Comparison of ENCODE assay signal across 7 mouse cellular contexts in the genomic region with DNA sequence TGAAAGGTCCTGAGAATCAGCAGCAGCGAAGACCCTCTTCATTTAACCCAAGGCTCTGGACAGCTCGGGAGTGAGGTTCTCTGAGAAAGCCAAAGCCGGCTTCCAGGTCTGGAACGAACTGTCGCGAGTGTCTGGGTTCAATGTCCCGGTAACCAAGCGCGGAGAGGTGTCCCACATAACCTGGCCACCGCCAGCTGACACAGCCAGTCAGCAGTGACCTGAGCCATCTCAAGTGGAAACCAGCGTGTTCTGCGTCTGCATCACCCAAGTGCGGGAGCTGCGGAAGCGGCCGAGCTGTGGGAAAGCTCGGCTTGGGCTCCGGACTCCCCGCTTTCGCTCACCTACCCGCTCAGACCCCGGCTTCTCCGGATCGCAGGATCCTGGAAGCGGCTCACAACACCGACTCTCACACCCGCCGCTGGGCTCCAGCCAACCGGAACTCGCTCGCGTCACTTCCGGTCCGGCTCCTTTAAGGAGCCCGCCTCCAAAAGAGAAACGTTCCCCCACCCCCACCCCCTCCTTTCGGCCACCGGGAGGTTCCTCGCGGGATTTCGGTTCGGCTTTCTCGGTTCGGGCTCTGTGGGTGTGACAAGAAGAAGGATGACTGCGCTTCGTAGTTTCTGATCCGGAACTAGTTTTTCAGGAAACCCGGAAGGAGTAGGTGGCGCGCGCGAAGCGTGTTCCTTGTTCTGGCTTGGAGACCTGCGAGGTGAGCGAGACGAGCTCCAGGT. TPM values are rescaled to one million over a fixed set of nuclear protein-coding genes. Genes with fewer than 3 reads are reported as not detected.
DNase-seq lines count a peak whose midpoint lies in the region; ATAC-seq lines count a peak whose summit lies in the region.

A gene (minus strand): TSS at position 442 of the 731 bp plus-strand sequence.
A gene (plus strand): TSS at position 591 of the 731 bp plus-strand sequence.

- peak within 1 kb of the TSS; percentile 89 for H3K9ac ChIP-seq in embryonic facial prominence, embryonic 11.5 days (replicated peaks; ENCODE audit: low read length)
- peak within 1 kb of the TSS; percentile 86 for H3K9ac ChIP-seq in midbrain, embryonic 13.5 days (replicated peaks)

- peak; percentile 91 for ATAC-seq in embryonic facial prominence, embryonic 11.5 days (replicated peaks; ENCODE audit: insufficient number of reproducible peaks, low FRiP score, low TSS enrichment, low read depth)
- ATAC-seq in granulocyte monocyte progenitor cell, adult 5-6 weeks (replicated peaks; ENCODE audit: poor library complexity, severe bottlenecking) = peak; percentile 92
- peak; percentile 96 for ATAC-seq in midbrain, embryonic 13.5 days

- H3K27ac ChIP-seq in embryonic facial prominence, embryonic 11.5 days (replicated peaks; ENCODE audit: low read depth, low read length) = peak within 1 kb of the TSS; percentile 85
- peak within 1 kb of the TSS; percentile 92 for H3K27ac ChIP-seq in limb, embryonic 10.5 days
- peak within 1 kb of the TSS; percentile 88 for H3K27ac ChIP-seq in midbrain, embryonic 13.5 days

- H3K4me3 ChIP-seq in embryonic facial prominence, embryonic 11.5 days (ENCODE audit: low read depth, low read length) = peak within 1 kb of the TSS; percentile 82
- H3K4me3 ChIP-seq in limb, embryonic 10.5 days = peak within 1 kb of the TSS; percentile 86
- peak within 1 kb of the TSS; percentile 72 for H3K4me3 ChIP-seq in midbrain, embryonic 13.5 days (replicated peaks)

- peak within 1 kb of the TSS; percentile 86 for H3K4me2 ChIP-seq in embryonic facial prominence, embryonic 11.5 days (ENCODE audit: low read depth, low read length)
- peak within 1 kb of the TSS; percentile 90 for H3K4me2 ChIP-seq in midbrain, embryonic 13.5 days (replicated peaks)

- WGBS in embryonic facial prominence, embryonic 11.5 days = under 1% methylated on average over 56 of the region's 56 CpGs
- WGBS in limb, embryonic 10.5 days = under 1% methylated on average over 56 of the region's 56 CpGs
- under 1% methylated on average over 56 of the region's 56 CpGs for WGBS in midbrain, embryonic 13.5 days

- H3K36me3 ChIP-seq in embryonic facial prominence, embryonic 11.5 days (replicated peaks; ENCODE audit: control insufficient read depth, insufficient read depth, low read depth, low read length) = no peaks in the 10 kb centered on the region
- peaks cover 31% of the 10 kb centered on the region for H3K36me3 ChIP-seq in limb, embryonic 10.5 days
- no peaks in the 10 kb centered on the region for H3K36me3 ChIP-seq in midbrain, embryonic 13.5 days

- H3K9me3 ChIP-seq in embryonic facial prominence, embryonic 11.5 days (replicated peaks; ENCODE audit: control insufficient read depth, low read length) = no peaks in the 10 kb centered on the region
- no peaks in the 10 kb centered on the region for H3K9me3 ChIP-seq in limb, embryonic 10.5 days (replicated peaks)
- H3K9me3 ChIP-seq in midbrain, embryonic 13.5 days = no peaks in the 10 kb centered on the region

- no peaks in the 10 kb centered on the region for H3K27me3 ChIP-seq in embryonic facial prominence, embryonic 11.5 days (ENCODE audit: control insufficient read depth, insufficient read depth, low read length)
- H3K27me3 ChIP-seq in limb, embryonic 10.5 days (ENCODE audit: low read depth, poor library complexity, severe bottlenecking) = no peaks in the 10 kb centered on the region
- no peaks in the 10 kb centered on the region for H3K27me3 ChIP-seq in midbrain, embryonic 13.5 days

- H3K4me1 ChIP-seq in embryonic facial prominence, embryonic 11.5 days (ENCODE audit: control insufficient read depth, insufficient read depth, low read length) = no peaks in the 10 kb centered on the region
- H3K4me1 ChIP-seq in limb, embryonic 10.5 days = peaks cover 23% of the 10 kb centered on the region
- peaks cover 41% of the 10 kb centered on the region for H3K4me1 ChIP-seq in midbrain, embryonic 13.5 days (replicated peaks)

- DNase-seq in adrenal gland, postnatal 14 days = peak; percentile 97
- peak; percentile 97 for DNase-seq in embryonic facial prominence, embryonic 11.5 days (ENCODE audit: low spot score)
- peak; percentile 93 for DNase-seq in kidney, adult 11 months
- DNase-seq in limb, embryonic 10.5 days (ENCODE audit: low spot score) = peak; percentile 97
- DNase-seq in spleen, adult 12 weeks (ENCODE audit: low spot score) = peak; percentile 83

RNA-seq across cellular contexts. Expression of the first gene that starts in this region (rescaled TPM):
- 118 and 119 TPM in 2 replicates for total RNA-seq in adrenal gland, postnatal 14 days (2021)
- 99.7 and 99.8 TPM in 2 replicates for polyA plus RNA-seq in embryonic facial prominence, embryonic 11.5 days (2014; fragmentation: Nextera tagmentation; extraction: Ambion mirVana)
- total RNA-seq in granulocyte monocyte progenitor cell, adult 5-6 weeks (2014; fragmentation: Nextera tagmentation) = 61.1 and 83.8 TPM in 2 replicates
- 79.1 and 105 TPM in 2 replicates for total RNA-seq in granulocyte monocyte progenitor cell, adult 5-6 weeks (2017)
- polyA plus RNA-seq in limb, embryonic 10.5 days (2016; fragmentation: Nextera tagmentation; extraction: Ambion mirVana) = 88.6 and 97.9 TPM in 2 replicates
- polyA plus RNA-seq in midbrain, embryonic 13.5 days (2015; fragmentation: Nextera tagmentation; extraction: Ambion mirVana) = 93.5 and 102 TPM in 2 replicates

RNA-seq across cellular contexts. Expression of the second gene that starts in this region (rescaled TPM):
- 16.4 and 17.4 TPM in 2 replicates for total RNA-seq in adrenal gland, postnatal 14 days (2021)
- 46.9 and 49.6 TPM in 2 replicates for polyA plus RNA-seq in embryonic facial prominence, embryonic 11.5 days (2014; fragmentation: Nextera tagmentation; extraction: Ambion mirVana)
- total RNA-seq in granulocyte monocyte progenitor cell, adult 5-6 weeks (2014; fragmentation: Nextera tagmentation) = 21.5 and 27.7 TPM in 2 replicates
- 20.7 and 29.3 TPM in 2 replicates for total RNA-seq in granulocyte monocyte progenitor cell, adult 5-6 weeks (2017)
- 45.6 and 45.9 TPM in 2 replicates for polyA plus RNA-seq in limb, embryonic 10.5 days (2016; fragmentation: Nextera tagmentation; extraction: Ambion mirVana)
- polyA plus RNA-seq in midbrain, embryonic 13.5 days (2015; fragmentation: Nextera tagmentation; extraction: Ambion mirVana) = 37.4 and 38.5 TPM in 2 replicates

Comparison
In these comparisons a context has a peak if more than half of its experiments do, and no peak if none do; other contexts are left out.
1. Peak in every context shown above with its lines: DNase-seq, ATAC-seq, H3K4me3 ChIP-seq and H3K27ac ChIP-seq.